Mouse (Mus musculus) limb, embryonic 14.5 days (tissue): ENCODE measurements at regions not wholly inside any gene's neighbourhood (a gene's known extent, or its start where the extent isn't known, plus 50 kb on each side); places are given as distances from the start of the nearest gene placed in this dataset.
A peak's percentile ranks its signal among the peaks of the same experiment; 100 is the strongest.
"Not testable (repeated sequence)": the region's sequence is repeated elsewhere in the genome, so short reads cannot be mapped to it uniquely, and the experiment has no call there.

Source experiments
- ATAC-seq: fragments of 200-750 bp; cut with Nextera tagmentation; 2 replicates; pipeline ENCODE4 v1.8.0; 2017; ENCODE audit warnings: low read depth, moderate number of reproducible peaks, moderate TSS enrichment; ENCODE audit not compliant: low FRiP score
- DNase-seq: peaks from one replicate; pipeline ENCODE4 v3.0.0-alpha.2; 2015; ENCODE audit warnings: low spot score
- H3K27ac ChIP-seq: fragments of 300-500 bp; sonication (generic); replicated peaks from 2 replicates; pipeline ENCODE4 v1.5.1; 2014; ENCODE audit warnings: low read depth, mild to moderate bottlenecking, low read length, moderate library complexity, mixed read lengths
- H3K27me3 ChIP-seq: fragments of 300-500 bp; sonication (generic); 2 replicates; pipeline ENCODE4 v1.6.1; 2014; ENCODE audit warnings: low read length, mixed read lengths; ENCODE audit not compliant: control insufficient read depth, insufficient read depth
- H3K36me3 ChIP-seq: fragments of 300-500 bp; sonication (generic); 2 replicates; pipeline ENCODE4 v1.6.1; 2014; ENCODE audit warnings: mild to moderate bottlenecking, low read length, moderate library complexity, mixed read lengths; ENCODE audit not compliant: control insufficient read depth, insufficient read depth
- H3K4me1 ChIP-seq: fragments of 300-500 bp; sonication (generic); 2 replicates; pipeline ENCODE4 v1.6.1; 2014; ENCODE audit warnings: antibody characterized with exemption, low read length, mixed read lengths; ENCODE audit not compliant: control insufficient read depth, insufficient read depth
- H3K4me2 ChIP-seq: fragments of 300-500 bp; sonication (generic); replicated peaks from 2 replicates; pipeline ENCODE4 v1.6.1; 2014; ENCODE audit warnings: low read depth, mild to moderate bottlenecking, low read length, moderate library complexity; ENCODE audit not compliant: severe bottlenecking
- H3K4me3 ChIP-seq: fragments of 300-500 bp; sonication (generic); replicated peaks from 2 replicates; pipeline ENCODE4 v1.5.1; 2014; ENCODE audit warnings: low read length
- H3K9ac ChIP-seq: fragments of 300-500 bp; sonication (generic); 2 replicates; pipeline ENCODE4 v1.6.1; 2014; ENCODE audit warnings: mild to moderate bottlenecking, low read depth, low read length, moderate library complexity; ENCODE audit not compliant: severe bottlenecking
- H3K9me3 ChIP-seq: fragments of 300-500 bp; sonication (generic); 2 replicates; pipeline ENCODE4 v1.6.1; 2016; ENCODE audit warnings: low read length; ENCODE audit not compliant: control insufficient read depth
- POLR2A ChIP-seq: fragments of 200-500 bp; IDR thresholded peaks from 2 replicates; pipeline ENCODE4 v1.8.0; 2012; ENCODE audit warnings: inconsistent platforms, mild to moderate bottlenecking, moderate library complexity, borderline replicate concordance; ENCODE audit not compliant: insufficient read depth, insufficient read length; ENCODE audit errors: extremely low read depth
- WGBS: fragments of 180-500 bp; shearing (Covaris S2); extraction: QIAGEN DNeasy Blood & Tissue Kit; methylation state at CpG from one replicate; pipeline ENCODE4 v1.1.7; 2014; 5-methylcytosine and 5-hydroxymethylcytosine counted together

DNA sequence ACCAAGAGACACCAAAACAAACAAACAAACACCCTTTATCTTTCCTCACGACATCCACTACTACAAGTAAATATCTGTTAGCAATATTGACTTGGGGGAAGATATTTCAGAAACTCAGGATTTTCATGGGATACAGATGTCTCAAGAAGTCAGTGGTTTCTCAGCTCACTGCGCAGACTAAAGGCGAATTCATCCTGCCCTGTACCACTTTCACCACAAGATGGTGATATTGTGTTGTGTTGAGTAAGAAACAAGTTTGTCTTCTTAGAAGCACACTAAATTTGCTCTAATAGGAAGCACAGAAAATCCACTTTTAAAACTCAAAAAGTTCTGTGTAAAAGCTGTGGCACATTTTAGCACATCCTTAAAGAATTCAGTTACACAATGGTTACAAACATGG is 165.1 kb downstream of the Crisp4 start:
- WGBS: 13% methylated on average over 3 of the region's 3 CpGs
- Histone ChIP-seq H3K4me3 (no peak overlapping the region), H3K27ac (no peak overlapping the region), H3K36me3 (no peaks in the 10 kb centered on the region), H3K4me1 (no peaks in the 10 kb centered on the region), H3K9ac (no peak overlapping the region), H3K27me3 (no peaks in the 10 kb centered on the region), H3K4me2 (no peak overlapping the region), H3K9me3 (no peaks in the 10 kb centered on the region)
- no peak for TF ChIP-seq POLR2A
- DNase-seq (peak; percentile 77), ATAC-seq (peak; percentile 37; the same call in 1 of the 2 replicates)

- no peaks in the 10 kb centered on the region for H3K4me1 ChIP-seq
- DNase-seq (no peak), ATAC-seq (no peak)
- H3K9me3 ChIP-seq: no peaks in the 10 kb centered on the region
- WGBS: 77% methylated on average over 2 of the region's 2 CpGs
- no peak for TF ChIP-seq POLR2A
- no peak overlapping the region for H3K4me3 ChIP-seq
- no peak overlapping the region for H3K9ac ChIP-seq
- no peaks in the 10 kb centered on the region for H3K36me3 ChIP-seq
- H3K27ac ChIP-seq: no peak overlapping the region
- H3K4me2 ChIP-seq: no peak overlapping the region
- H3K27me3 ChIP-seq: no peaks in the 10 kb centered on the region
Observed at GRCm38 (mm10) chr1:17978086-17978485, 167.6 kb downstream of the Crisp4 start.

- not testable (repeated sequence) for ATAC-seq, H3K4me1 ChIP-seq, DNase-seq, H3K9ac ChIP-seq, H3K9me3 ChIP-seq, H3K36me3 ChIP-seq, H3K4me3 ChIP-seq, H3K27ac ChIP-seq, H3K27me3 ChIP-seq, H3K4me2 ChIP-seq
- 98% methylated on average over 14 of the region's 21 CpGs for WGBS
Observed at GRCm38 (mm10) chr1:17956881-17957280, 188.8 kb downstream of the Crisp4 start.

GRCm38 (mm10) chr1:17932108-17932810 is 213.4 kb downstream of the Crisp4 start:
- H3K27ac ChIP-seq, ATAC-seq, H3K4me1 ChIP-seq, H3K4me3 ChIP-seq, H3K27me3 ChIP-seq, H3K36me3 ChIP-seq, H3K4me2 ChIP-seq, H3K9me3 ChIP-seq, H3K9ac ChIP-seq, DNase-seq: not testable (repeated sequence)
- 90% methylated on average over 4 of the region's 4 CpGs for WGBS
